Mouse (Mus musculus) left cerebral cortex, adult 2 months (tissue): Measurements from ENCODE around the gene Tmem52. TPM values are rescaled to one million over a fixed set of nuclear protein-coding genes. Genes with fewer than 3 reads are reported as not detected.

Experiments used
- DNase-seq, 2 experiments: peaks; one replicate each; pipeline ENCODE4 v3.0.0; 2021 to 2022; ENCODE audit warnings: low spot score in 2 of 2, mixed read lengths in 1 of 2; ENCODE audit errors: extremely low spot score in 1 of 2
- H3K27ac ChIP-seq: fragments of 200-600 bp; 2 replicates; pipeline ENCODE4 v1.8.1; 2022
- H3K4me3 ChIP-seq: fragments of 200-600 bp; 2 replicates; pipeline ENCODE4 v1.8.1; 2022
- CTCF ChIP-seq: fragments of 200-600 bp; IDR thresholded peaks from 2 replicates; pipeline ENCODE4 v1.8.1; 2022; ENCODE audit warnings: antibody characterized with exemption, mild to moderate bottlenecking, moderate library complexity
- intact Hi-C: fragments of 180-260 bp; cut with DNase I; formaldehyde crosslinking; loops from one replicate; pipeline ENCODE4 v1.15.1; 2025
- total RNA-seq, 2 experiments: library from RNA; stranded (reverse); gene quantifications; 2 replicates each; pipeline ENCODE4 v1.2.3; 2021

Tmem52 gene
- total RNA-seq, 2 experiments from 2014 or later: 1.7 to 1.9 TPM

GRCm38 (mm10) chr4:155463050-155463449 lies 5.9 kb upstream of the Tmem52 start:
- H3K27ac ChIP-seq: no peak overlapping the region
- DNase-seq: no peak
- no peak overlapping the region for H3K4me3 ChIP-seq
- no peak for TF ChIP-seq CTCF
- intact Hi-C loops: no loop called here

- H3K4me3 ChIP-seq: no peak overlapping the region
- no peak for DNase-seq
- no peak for TF ChIP-seq CTCF
- intact Hi-C loops: no loop called here
- H3K27ac ChIP-seq: no peak overlapping the region
Measured at GRCm38 (mm10) chr4:155463611-155464010, 5.3 kb upstream of the Tmem52 start.

- intact Hi-C loops: no loop called here
- Histone ChIP-seq H3K4me3 (no peak overlapping the region), H3K27ac (no peak overlapping the region)
- DNase-seq: no peak
- TF ChIP-seq CTCF: no peak
Measured at GRCm38 (mm10) chr4:155464061-155464460, 4.9 kb upstream of the Tmem52 start.

- intact Hi-C loops: loop anchor here (5.0 kb wide), 1 partner anchor 98 kb away; no protein-coding TSS in a partner anchor
- H3K4me3 ChIP-seq: no peak overlapping the region
- no peak for DNase-seq
- no peak for TF ChIP-seq CTCF
- H3K27ac ChIP-seq: no peak overlapping the region
Measured at GRCm38 (mm10) chr4:155465607-155466006, 3.3 kb upstream of the Tmem52 start.

- H3K27ac ChIP-seq: no peak overlapping the region
- intact Hi-C loops: loop anchor here (5.0 kb wide), 1 partner anchor 99 kb away; no protein-coding TSS in a partner anchor
- no peak overlapping the region for H3K4me3 ChIP-seq
- no peak for TF ChIP-seq CTCF
- DNase-seq: no peak
Measured at GRCm38 (mm10) chr4:155466080-155466479, 2.8 kb upstream of the Tmem52 start.

GRCm38 (mm10) chr4:155467237-155468010 lies 1.5 kb upstream of the Tmem52 start:
- intact Hi-C loops: loop anchor here (5.0 kb wide), 1 partner anchor 100 kb away; no protein-coding TSS in a partner anchor
- no peak overlapping the region for H3K27ac ChIP-seq
- no peak overlapping the region for H3K4me3 ChIP-seq
- DNase-seq: no peak
- no peak for TF ChIP-seq CTCF

- no peak overlapping the region for H3K27ac ChIP-seq
- DNase-seq: no peak
- TF ChIP-seq CTCF: no peak
- intact Hi-C loops: loop anchor here (5.0 kb wide), 1 partner anchor 102 kb away; no protein-coding TSS in a partner anchor
- H3K4me3 ChIP-seq: no peak overlapping the region
Measured at GRCm38 (mm10) chr4:155469590-155470262, 812 bp downstream of the Tmem52 start.

- intact Hi-C loops: no loop called here
- TF ChIP-seq CTCF: no peak
Measured at GRCm38 (mm10) chr4:155470263-155470953, 1.5 kb downstream of the Tmem52 start.

GRCm38 (mm10) chr4:155470997-155471396 lies 2.1 kb downstream of the Tmem52 start:
- Histone ChIP-seq H3K4me3 (no peak overlapping the region), H3K27ac (no peak overlapping the region)
- no peak for DNase-seq
- intact Hi-C loops: no loop called here
- TF ChIP-seq CTCF: no peak

More at GRCm38 (mm10) chr4:155470263-155470953, 1.5 kb downstream of the Tmem52 start:
- Histone ChIP-seq H3K4me3 (no peak overlapping the region), H3K27ac (no peak overlapping the region)
- no peak for DNase-seq

- no peak overlapping the region for H3K4me3 ChIP-seq
- no peak for TF ChIP-seq CTCF
- no peak for DNase-seq
- intact Hi-C loops: no loop called here
- no peak overlapping the region for H3K27ac ChIP-seq
Measured at GRCm38 (mm10) chr4:155471406-155471805, 2.5 kb downstream of the Tmem52 start.

GRCm38 (mm10) chr4:155472716-155473290 lies 3.9 kb downstream of the Tmem52 start:
- intact Hi-C loops: no loop called here
- Histone ChIP-seq H3K27ac (no peak overlapping the region), H3K4me3 (no peak overlapping the region)
- TF ChIP-seq CTCF: no peak
- DNase-seq: no peak
